21 mouse cellular contexts compared by ENCODE assay signal in genomic region chr2:32492661-32493060, GRCm38 (mm10). TPM values are rescaled to one million over a fixed set of nuclear protein-coding genes. Genes with fewer than 3 reads are reported as not detected.
DNase-seq lines count a peak whose midpoint lies in the region; ATAC-seq and TF ChIP-seq lines count a peak whose summit lies in the region.
"Had no signal": no experiment of that assay in that cellular context is flagged by ENCODE, and none has a peak within 500 bp of the region (broad histone marks: within the 10 kb centered on the region; RNA-seq: fewer than 3 reads in every experiment).

No protein-coding gene starts in this region.

- peak overlapping the region; percentile 2; the same call in 1 of the 2 replicates for H3K27ac ChIP-seq in heart, embryonic 16.5 days (ENCODE audit: low read length)
- H3K27ac ChIP-seq in heart, adult 2 months, result no peak overlapping the region
- no peak overlapping the region for H3K27ac ChIP-seq in midbrain, embryonic 10.5 days (replicated peaks)
- H3K27ac ChIP-seq: embryonic facial prominence, embryonic 12.5 days; forebrain, embryonic 12.5 days; heart, embryonic 10.5 days; hindbrain, embryonic 13.5 days; hindbrain, postnatal 0 days; intestine, embryonic 15.5 days had no signal

- DNase-seq in heart, adult 2 months, result no peak
- peak; percentile 57 for DNase-seq in thymus, postnatal 25 days
- no peak for DNase-seq in thymus, postnatal 0 days (ENCODE audit: low spot score)
- DNase-seq in naive thymus-derived CD4-positive, alpha-beta T cell, adult 2 months (ENCODE audit: low read depth), result peak; percentile 71
- DNase-seq in thymus, postnatal 4 days, result peak; percentile 54
- no peak for DNase-seq in layer of hippocampus, adult 8-10 months (ENCODE audit: low spot score in 2 of 2)
- no peak for DNase-seq in midbrain, embryonic 10.5 days (ENCODE audit: low spot score)
- DNase-seq: adrenal gland, adult 2 months; adrenal gland, postnatal 25 days; cerebellum, adult 2 months; cerebellum, postnatal 25 days; gastrocnemius, postnatal 14 days; heart, postnatal 14 days had no signal

- ATAC-seq in heart, embryonic 16.5 days (replicated peaks; ENCODE audit: extremely low read depth, insufficient read depth, low FRiP score), result no peak
- ATAC-seq: forebrain, embryonic 16.5 days; hindbrain, postnatal 0 days; intestine, embryonic 15.5 days had no signal

- no peaks in the 10 kb centered on the region for H3K79me2 ChIP-seq in heart, adult 2 months (replicated peaks; ENCODE audit: control insufficient read depth, insufficient read depth, low read length)

- no peaks in the 10 kb centered on the region for H3K36me3 ChIP-seq in heart, embryonic 16.5 days (ENCODE audit: control insufficient read depth, insufficient read depth)
- H3K36me3 ChIP-seq in heart, adult 2 months (ENCODE audit: control insufficient read depth, insufficient read depth, low read length), result no peaks in the 10 kb centered on the region
- no peaks in the 10 kb centered on the region for H3K36me3 ChIP-seq in midbrain, embryonic 10.5 days
- H3K36me3 ChIP-seq: embryonic facial prominence, embryonic 12.5 days; forebrain, embryonic 12.5 days; heart, embryonic 10.5 days; hindbrain, embryonic 13.5 days; intestine, embryonic 15.5 days had no signal

- no peak overlapping the region for H3K4me3 ChIP-seq in heart, embryonic 16.5 days (ENCODE audit: low read length)
- H3K4me3 ChIP-seq in heart, adult 2 months, result no peak overlapping the region
- no peak overlapping the region for H3K4me3 ChIP-seq in midbrain, embryonic 10.5 days
- H3K4me3 ChIP-seq: embryonic facial prominence, embryonic 12.5 days; forebrain, embryonic 12.5 days; heart, embryonic 10.5 days; hindbrain, embryonic 13.5 days; intestine, embryonic 15.5 days had no signal

- no peak for TF ChIP-seq EP300 in heart, adult 2 months (IDR thresholded peaks at IDR 0.05; ENCODE audit: insufficient read depth, low read depth, low read length)

- H3K9me3 ChIP-seq in heart, embryonic 16.5 days (replicated peaks; ENCODE audit: control insufficient read depth, low read length), result no peaks in the 10 kb centered on the region
- H3K9me3 ChIP-seq in midbrain, embryonic 10.5 days (replicated peaks), result no peaks in the 10 kb centered on the region
- H3K9me3 ChIP-seq: embryonic facial prominence, embryonic 12.5 days; forebrain, embryonic 12.5 days; heart, embryonic 10.5 days; hindbrain, embryonic 13.5 days; intestine, embryonic 15.5 days had no signal

- H3K4me2 ChIP-seq in heart, embryonic 16.5 days (ENCODE audit: low read depth, low read length), result no peak overlapping the region
- H3K4me2 ChIP-seq: embryonic facial prominence, embryonic 12.5 days; forebrain, embryonic 12.5 days; hindbrain, embryonic 13.5 days; intestine, embryonic 15.5 days had no signal

- whole genome bisulfite sequencing in heart, embryonic 16.5 days, result 66% methylated on average over 2 of the region's 2 CpGs
- WGBS in heart, adult 2 months, result 81% methylated on average over 2 of the region's 2 CpGs
- WGBS in midbrain, embryonic 10.5 days, result 73% methylated on average over 2 of the region's 2 CpGs

- intact Hi-C loops in heart, adult 2 months (cut with DNase I), result no loop called here

- no peaks in the 10 kb centered on the region for H3K27me3 ChIP-seq in heart, embryonic 16.5 days (ENCODE audit: control insufficient read depth, insufficient read depth, low read length)
- H3K27me3 ChIP-seq in heart, adult 2 months (ENCODE audit: control insufficient read depth, insufficient read depth, low read length), result no peaks in the 10 kb centered on the region
- H3K27me3 ChIP-seq in midbrain, embryonic 10.5 days (ENCODE audit: low read depth, poor library complexity, severe bottlenecking), result no peaks in the 10 kb centered on the region
- H3K27me3 ChIP-seq: embryonic facial prominence, embryonic 12.5 days; forebrain, embryonic 12.5 days; hindbrain, embryonic 13.5 days; intestine, embryonic 15.5 days had no signal

- no peak overlapping the region for H3K9ac ChIP-seq in heart, embryonic 16.5 days (ENCODE audit: low read length)
- H3K9ac ChIP-seq in heart, adult 2 months (ENCODE audit: low read depth, low read length), result no peak overlapping the region
- H3K9ac ChIP-seq: forebrain, embryonic 12.5 days; hindbrain, embryonic 13.5 days; intestine, embryonic 15.5 days had no signal

- peaks cover 4% of the 10 kb centered on the region; the same call in 1 of the 2 replicates for H3K4me1 ChIP-seq in heart, embryonic 16.5 days (ENCODE audit: control insufficient read depth, insufficient read depth, low read length)
- peaks cover 7% of the 10 kb centered on the region for H3K4me1 ChIP-seq in heart, adult 2 months (ENCODE audit: control insufficient read depth, insufficient read depth, low read length)
- peaks cover 7% of the 10 kb centered on the region; the same call in 1 of the 2 replicates for H3K4me1 ChIP-seq in midbrain, embryonic 10.5 days
- H3K4me1 ChIP-seq: embryonic facial prominence, embryonic 12.5 days; forebrain, embryonic 12.5 days; hindbrain, embryonic 13.5 days had no signal

- no peak for TF ChIP-seq POLR2A in heart, adult 2 months (IDR thresholded peaks at IDR 0.05; ENCODE audit: insufficient read depth, low read depth, low read length)

- no peak for TF ChIP-seq CTCF in heart, adult 2 months (IDR thresholded peaks at IDR 0.05)

RNA-seq across cellular contexts. Expression of gene Slc25a25, which starts 41.4 kb away (rescaled TPM):
- 12.2 and 12.8 TPM in 2 replicates for polyA plus RNA-seq in heart, embryonic 16.5 days (2015; fragmentation: Nextera tagmentation; extraction: Ambion mirVana)
- total RNA-seq in heart, adult 2 months (2021), result 10 to 100 TPM in 1 of 2 experiments, 1 to 10 TPM in 1; 8.5 to 10.1 TPM
- polyA plus RNA-seq in heart, adult 2 months (2012; rRNA removed), result 5.7 and 7.3 TPM in 2 replicates
- polyA plus RNA-seq in thymus, postnatal 0 days (2015; fragmentation: Nextera tagmentation; extraction: Ambion mirVana), result 16.3 and 18.9 TPM in 2 replicates
- 10 to 100 TPM; 55.0 to 60.7 (median 55.9) TPM for total RNA-seq in layer of hippocampus, adult 8-10 months (2022)
- polyA plus RNA-seq in midbrain, embryonic 10.5 days (2016; fragmentation: Nextera tagmentation; extraction: Ambion mirVana), result 29.2 and 35.7 TPM in 2 replicates

RNA-seq across cellular contexts. Expression of gene Naif1, which starts 42.4 kb away (rescaled TPM):
- polyA plus RNA-seq in heart, embryonic 16.5 days (2015; fragmentation: Nextera tagmentation; extraction: Ambion mirVana), result 5.1 and 5.6 TPM in 2 replicates
- total RNA-seq in heart, adult 2 months (2021), result 1 to 10 TPM; 2.8 to 3.4 TPM
- 3.7 and 4.6 TPM in 2 replicates for polyA plus RNA-seq in heart, adult 2 months (2012; rRNA removed)
- polyA plus RNA-seq in thymus, postnatal 0 days (2015; fragmentation: Nextera tagmentation; extraction: Ambion mirVana), result 5.4 and 6.2 TPM in 2 replicates
- 1 to 10 TPM; 3.2 to 4.7 (median 4.2) TPM for total RNA-seq in layer of hippocampus, adult 8-10 months (2022)
- 5.9 and 6.4 TPM in 2 replicates for polyA plus RNA-seq in midbrain, embryonic 10.5 days (2016; fragmentation: Nextera tagmentation; extraction: Ambion mirVana)

RNA-seq across cellular contexts. Expression of gene Fam102a, which starts 42.5 kb away (rescaled TPM):
- 5.8 and 6.6 TPM in 2 replicates for polyA plus RNA-seq in heart, embryonic 16.5 days (2015; fragmentation: Nextera tagmentation; extraction: Ambion mirVana)
- 1 to 10 TPM; 7.0 to 7.1 TPM for total RNA-seq in heart, adult 2 months (2021)
- polyA plus RNA-seq in heart, adult 2 months (2012; rRNA removed), result 9.2 and 10.6 TPM in 2 replicates
- polyA plus RNA-seq in thymus, postnatal 0 days (2015; fragmentation: Nextera tagmentation; extraction: Ambion mirVana), result 8.4 and 8.9 TPM in 2 replicates
- 10 to 100 TPM; 69.9 to 81.1 (median 75.7) TPM for total RNA-seq in layer of hippocampus, adult 8-10 months (2022)
- 6.8 and 7.9 TPM in 2 replicates for polyA plus RNA-seq in midbrain, embryonic 10.5 days (2016; fragmentation: Nextera tagmentation; extraction: Ambion mirVana)

Comparison
In these comparisons a context has a peak if more than half of its experiments do, and no peak if none do; other contexts are left out.
1. DNase-seq: peak in thymus, postnatal 25 days (single experiment), naive thymus-derived CD4-positive, alpha-beta T cell, adult 2 months (single experiment) and thymus, postnatal 4 days (single experiment); none in heart, adult 2 months (0 of 2), thymus, postnatal 0 days (single experiment), layer of hippocampus, adult 8-10 months (0 of 2) and midbrain, embryonic 10.5 days (single experiment).